Mouse (Mus musculus): ENCODE measurements around the gene Map3k20.

- no peak for TF ChIP-seq CTCF (IDR thresholded peaks at IDR 0.05; ENCODE audit: low read depth)
- TF ChIP-seq EP300 (IDR thresholded peaks at IDR 0.05; ENCODE audit: low read depth): no peak
These were observed 37.4 kb downstream of the Map3k20 start for GRCm38 (mm10) chr2:72322681-72323353.

All from liver, embryonic 14.5 days (tissue).